Mouse (Mus musculus) urinary bladder, postnatal 25 days (tissue): Measurements from ENCODE around the gene Olfr774.
"Not testable (repeated sequence)": the region's sequence is repeated elsewhere in the genome, so short reads cannot be mapped to it uniquely, and the experiment has no call there.

Source experiments
- DNase-seq: peaks from one replicate; pipeline ENCODE4 v3.0.0; 2022; ENCODE audit warnings: low spot score

Gene Olfr774

GRCm38 (mm10) chr10:129235904-129236303, at the start of gene Olfr774:
Olfr774 (plus strand) TSS chr10:129236204.
- no peak for DNase-seq

- not testable (repeated sequence) for DNase-seq
Measured at GRCm38 (mm10) chr10:129187319-129187718, 48.7 kb upstream of the Olfr774 start, which contains the start of gene Olfr773. Olfr773 (minus strand) TSS chr10:129187419.

GRCm38 (mm10) chr10:129230737-129231136, 5.3 kb upstream of the Olfr774 start:
- no peak for DNase-seq

GRCm38 (mm10) chr10:129248112-129248511, 12.1 kb downstream of the Olfr774 start, which contains the start of gene Olfr775:
Olfr775 (plus strand) TSS chr10:129248412.
- no peak for DNase-seq

GRCm38 (mm10) chr10:129258827-129259226, 22.8 kb downstream of the Olfr774 start, which contains the start of gene Olfr776:
Olfr776 (plus strand) TSS chr10:129259127.
- DNase-seq: no peak

- DNase-seq: no peak
Measured at GRCm38 (mm10) chr10:129271081-129271535, 35.1 kb downstream of the Olfr774 start, which contains the start of gene Olfr777. Olfr777 (minus strand) TSS chr10:129271485.
